Comparison of ENCODE assay signal across 11 mouse cellular contexts in genomic region chr5:139083841-139084240, GRCm38 (mm10).
DNase-seq lines count a peak whose midpoint lies in the region; ATAC-seq and TF ChIP-seq lines count a peak whose summit lies in the region.
"Had no signal": no experiment of that assay in that cellular context is flagged by ENCODE, and none has a peak within 500 bp of the region (broad histone marks: within the 10 kb centered on the region; RNA-seq: fewer than 3 reads in every experiment).

No protein-coding gene starts in this region.

- no peaks in the 10 kb centered on the region for H3K9me3 ChIP-seq in intestine, embryonic 15.5 days
- H3K9me3 ChIP-seq in intestine, postnatal 0 days (ENCODE audit: control insufficient read depth) = no peaks in the 10 kb centered on the region
- H3K9me3 ChIP-seq: embryonic facial prominence, embryonic 12.5 days had no signal

- H3K4me1 ChIP-seq in intestine, embryonic 15.5 days (replicated peaks) = peaks cover 24% of the 10 kb centered on the region
- H3K4me1 ChIP-seq in intestine, postnatal 0 days (replicated peaks; ENCODE audit: control insufficient read depth, insufficient read depth, low read length) = no peaks in the 10 kb centered on the region
- H3K4me1 ChIP-seq: embryonic facial prominence, embryonic 12.5 days had no signal

- H3K27ac ChIP-seq in intestine, embryonic 15.5 days = no peak overlapping the region
- H3K27ac ChIP-seq in intestine, postnatal 0 days (ENCODE audit: low read depth, low read length) = no peak overlapping the region
- H3K27ac ChIP-seq: embryonic facial prominence, embryonic 12.5 days had no signal

- no peak for TF ChIP-seq CTCF in intestine, postnatal 0 days (IDR thresholded peaks at IDR 0.05; ENCODE audit: low read depth)

- H3K27me3 ChIP-seq in intestine, embryonic 15.5 days (replicated peaks) = no peaks in the 10 kb centered on the region
- H3K27me3 ChIP-seq in intestine, postnatal 0 days (replicated peaks; ENCODE audit: control insufficient read depth, insufficient read depth, low read length) = no peaks in the 10 kb centered on the region
- H3K27me3 ChIP-seq: embryonic facial prominence, embryonic 12.5 days had no signal

- no peaks in the 10 kb centered on the region for H3K36me3 ChIP-seq in intestine, embryonic 15.5 days
- H3K36me3 ChIP-seq in intestine, postnatal 0 days (ENCODE audit: control insufficient read depth, insufficient read depth) = no peaks in the 10 kb centered on the region
- H3K36me3 ChIP-seq: embryonic facial prominence, embryonic 12.5 days had no signal

- H3K4me2 ChIP-seq in intestine, embryonic 15.5 days (replicated peaks) = no peak overlapping the region
- H3K4me2 ChIP-seq in intestine, postnatal 0 days (replicated peaks; ENCODE audit: low read depth) = no peak overlapping the region
- H3K4me2 ChIP-seq: embryonic facial prominence, embryonic 12.5 days had no signal

- DNase-seq in brain, adult 2 months (ENCODE audit: low read depth, low spot score) = peak; percentile 69
- DNase-seq in heart, adult 18-20 months = peak; percentile 77 to 83
- DNase-seq in heart, postnatal 10 days = peak; percentile 71 to 83
- DNase-seq in spleen, postnatal 10 days (ENCODE audit: low spot score in 2 of 2) = no peak
- DNase-seq in gastrocnemius, adult 8-10 months (ENCODE audit: low spot score in 2 of 2) = no peak
- no peak for DNase-seq in urinary bladder, adult 18-20 months (ENCODE audit: low spot score in 2 of 2)
- DNase-seq: gastrocnemius, postnatal 36 days; thymus, postnatal 36 days had no signal

- H3K4me3 ChIP-seq in intestine, embryonic 15.5 days (replicated peaks) = no peak overlapping the region
- H3K4me3 ChIP-seq in intestine, postnatal 0 days (ENCODE audit: low read depth, low read length) = no peak overlapping the region
- H3K4me3 ChIP-seq: embryonic facial prominence, embryonic 12.5 days had no signal

- H3K9ac ChIP-seq in intestine, embryonic 15.5 days = no peak overlapping the region
- no peak overlapping the region for H3K9ac ChIP-seq in intestine, postnatal 0 days (ENCODE audit: low read depth, low read length)
- H3K9ac ChIP-seq: embryonic facial prominence, embryonic 12.5 days had no signal

- 68% methylated on average over 4 of the region's 4 CpGs for WGBS in intestine, embryonic 15.5 days
- 49% methylated on average over 4 of the region's 4 CpGs for WGBS in intestine, postnatal 0 days

- intact Hi-C loops in heart, postnatal 10 days (cut with DNase I) = loop anchor here (1.0 to 5.0 kb wide), 3 partner anchors 87 to 236 kb away; partner anchors contain the start of gene Pdgfa

- peak; percentile 36; the same call in 1 of the 2 replicates for ATAC-seq in intestine, embryonic 15.5 days
- ATAC-seq in intestine, postnatal 0 days = no peak

Comparison
In these comparisons a context has a peak if more than half of its experiments do, and no peak if none do; other contexts are left out.
1. DNase-seq: peak in brain, adult 2 months (single experiment), heart, adult 18-20 months (2 of 2) and heart, postnatal 10 days (2 of 2); none in spleen, postnatal 10 days (0 of 2), gastrocnemius, adult 8-10 months (0 of 2) and urinary bladder, adult 18-20 months (0 of 2).